Mouse (Mus musculus) neural tube, embryonic 14.5 days (tissue): ENCODE data around the gene Tpst2. TPM values are rescaled to one million over a fixed set of nuclear protein-coding genes. Genes with fewer than 3 reads are reported as not detected.
A peak's percentile ranks its signal among the peaks of the same experiment; 100 is the strongest.

ENCODE experiments used
- ATAC-seq: fragments of 200-750 bp; cut with Nextera tagmentation; 2 replicates; pipeline ENCODE4 v1.8.0; 2017; ENCODE audit warnings: low read depth, mild to moderate bottlenecking, moderate TSS enrichment, moderate library complexity
- H3K27ac ChIP-seq: fragments of 300-500 bp; sonication (generic); 2 replicates; pipeline ENCODE4 v1.5.1; 2014; ENCODE audit warnings: low read depth, mild to moderate bottlenecking, control low read depth, low read length, moderate library complexity, mixed read lengths
- H3K27me3 ChIP-seq: fragments of 300-500 bp; sonication (generic); 2 replicates; pipeline ENCODE4 v1.6.1; 2014; ENCODE audit warnings: low read length; ENCODE audit not compliant: control insufficient read depth, insufficient read depth
- H3K36me3 ChIP-seq: fragments of 300-500 bp; sonication (generic); 2 replicates; pipeline ENCODE4 v1.6.1; 2014; ENCODE audit warnings: low read length, mixed read lengths; ENCODE audit not compliant: control insufficient read depth, insufficient read depth
- H3K4me1 ChIP-seq: fragments of 300-500 bp; sonication (generic); 2 replicates; pipeline ENCODE4 v1.6.1; 2014; ENCODE audit warnings: low read length; ENCODE audit not compliant: control insufficient read depth, insufficient read depth
- H3K4me2 ChIP-seq: fragments of 300-500 bp; sonication (generic); 2 replicates; pipeline ENCODE4 v1.6.1; 2014; ENCODE audit warnings: mild to moderate bottlenecking, low read depth, low read length, control low read depth
- H3K4me3 ChIP-seq: fragments of 300-500 bp; sonication (generic); 2 replicates; pipeline ENCODE4 v1.5.1; 2014; ENCODE audit warnings: low read depth, low read length, control low read depth, mixed read lengths
- H3K9ac ChIP-seq: fragments of 300-500 bp; sonication (generic); replicated peaks from 2 replicates; pipeline ENCODE4 v1.6.1; 2014; ENCODE audit warnings: low read depth, mild to moderate bottlenecking, control low read depth, low read length, mixed read lengths
- H3K9me3 ChIP-seq: fragments of 300-500 bp; sonication (generic); 2 replicates; pipeline ENCODE4 v1.6.1; 2016; ENCODE audit warnings: low read length; ENCODE audit not compliant: control insufficient read depth
- WGBS: fragments of 180-500 bp; shearing (Covaris S2); extraction: QIAGEN DNeasy Blood & Tissue Kit; methylation state at CpG from one replicate; pipeline ENCODE4 v1.1.7; 2014; 5-methylcytosine and 5-hydroxymethylcytosine counted together
- polyA plus RNA-seq: library from polyadenylated mRNA; unstranded; fragments of >200 nt; fragmentation: Nextera tagmentation; extraction: Ambion mirVana; gene quantifications from 2 replicates; pipeline ENCODE4 v1.2.1, GENCODE M21; 2014

The Tpst2 gene
- polyA plus RNA-seq, 1 experiment from 2014 or later = 27.1 TPM

GRCm38 (mm10) chr5:112276907-112277348 lies 437 bp downstream of the Tpst2 start:
- Histone ChIP-seq H3K4me2 (peak overlapping the region; percentile 90), H3K27me3 (no peaks in the 10 kb centered on the region), H3K36me3 (no peaks in the 10 kb centered on the region), H3K4me1 (0 out of 2 replicates have a peak, but pooled peaks cover 11% of the 10 kb centered on the region), H3K9ac (peak overlapping the region; percentile 65), H3K9me3 (no peaks in the 10 kb centered on the region), H3K4me3 (peak overlapping the region; percentile 65), H3K27ac (peak overlapping the region; percentile 39; the same call in 1 of the 2 replicates)
- WGBS = under 1% methylated on average over 24 of the region's 24 CpGs
- peak; percentile 48 for ATAC-seq

- Histone ChIP-seq H3K36me3 (no peaks in the 10 kb centered on the region), H3K9me3 (no peaks in the 10 kb centered on the region), H3K27ac (no peak overlapping the region), H3K27me3 (no peaks in the 10 kb centered on the region), H3K4me1 (0 out of 2 replicates have a peak, but pooled peaks cover 11% of the 10 kb centered on the region), H3K4me3 (no peak overlapping the region), H3K4me2 (peak overlapping the region; percentile 90; the same call in 1 of the 2 replicates), H3K9ac (no peak overlapping the region)
- 91% methylated on average over 11 of the region's 11 CpGs for WGBS
- no peak for ATAC-seq
Observed at GRCm38 (mm10) chr5:112277906-112278470, 1.5 kb downstream of the Tpst2 start.

- WGBS = 90% methylated on average over 17 of the region's 17 CpGs
- H3K9ac ChIP-seq = no peak overlapping the region
- H3K27me3 ChIP-seq = no peaks in the 10 kb centered on the region
- H3K9me3 ChIP-seq = no peaks in the 10 kb centered on the region
- no peak overlapping the region for H3K27ac ChIP-seq
- no peaks in the 10 kb centered on the region for H3K36me3 ChIP-seq
- no peak overlapping the region for H3K4me3 ChIP-seq
- H3K4me1 ChIP-seq = 0 out of 2 replicates have a peak, but pooled peaks cover 11% of the 10 kb centered on the region
- no peak for ATAC-seq
- H3K4me2 ChIP-seq = no peak overlapping the region
Observed at GRCm38 (mm10) chr5:112279181-112280021, 2.9 kb downstream of the Tpst2 start.

GRCm38 (mm10) chr5:112280151-112280550 lies 3.7 kb downstream of the Tpst2 start:
- Histone ChIP-seq H3K9ac (no peak overlapping the region), H3K36me3 (no peaks in the 10 kb centered on the region), H3K27ac (no peak overlapping the region), H3K27me3 (no peaks in the 10 kb centered on the region), H3K4me2 (no peak overlapping the region), H3K9me3 (no peaks in the 10 kb centered on the region), H3K4me3 (no peak overlapping the region), H3K4me1 (0 out of 2 replicates have a peak, but pooled peaks cover 11% of the 10 kb centered on the region)
- 90% methylated on average over 7 of the region's 7 CpGs for WGBS
- no peak for ATAC-seq

- no peak overlapping the region for H3K4me2 ChIP-seq
- 62% methylated on average over 15 of the region's 15 CpGs for WGBS
- no peaks in the 10 kb centered on the region for H3K27me3 ChIP-seq
Observed at GRCm38 (mm10) chr5:112280863-112281660, 4.6 kb downstream of the Tpst2 start.

GRCm38 (mm10) chr5:112281676-112282075 lies 5.2 kb downstream of the Tpst2 start:
- Histone ChIP-seq H3K9ac (no peak overlapping the region), H3K9me3 (no peaks in the 10 kb centered on the region), H3K27ac (no peak overlapping the region), H3K4me1 (0 out of 2 replicates have a peak, but pooled peaks cover 11% of the 10 kb centered on the region), H3K4me2 (no peak overlapping the region), H3K4me3 (no peak overlapping the region), H3K36me3 (no peaks in the 10 kb centered on the region), H3K27me3 (no peaks in the 10 kb centered on the region)
- no peak for ATAC-seq
- 86% methylated on average over 4 of the region's 4 CpGs for WGBS

More at GRCm38 (mm10) chr5:112280863-112281660, 4.6 kb downstream of the Tpst2 start:
- no peak for ATAC-seq
- Histone ChIP-seq H3K9ac (no peak overlapping the region), H3K27ac (no peak overlapping the region), H3K4me1 (0 out of 2 replicates have a peak, but pooled peaks cover 11% of the 10 kb centered on the region), H3K4me3 (no peak overlapping the region), H3K9me3 (no peaks in the 10 kb centered on the region), H3K36me3 (no peaks in the 10 kb centered on the region)

- no peak overlapping the region for H3K27ac ChIP-seq
- H3K4me3 ChIP-seq = no peak overlapping the region
- WGBS = 78% methylated on average over 6 of the region's 6 CpGs
- no peaks in the 10 kb centered on the region for H3K36me3 ChIP-seq
- no peak overlapping the region for H3K4me2 ChIP-seq
- no peaks in the 10 kb centered on the region for H3K9me3 ChIP-seq
- no peak for ATAC-seq
- H3K27me3 ChIP-seq = no peaks in the 10 kb centered on the region
- H3K4me1 ChIP-seq = 0 out of 2 replicates have a peak, but pooled peaks cover 8% of the 10 kb centered on the region
- no peak overlapping the region for H3K9ac ChIP-seq
Observed at GRCm38 (mm10) chr5:112282123-112282779, 5.8 kb downstream of the Tpst2 start.

- Histone ChIP-seq H3K9ac (no peak overlapping the region), H3K9me3 (no peaks in the 10 kb centered on the region), H3K27me3 (no peaks in the 10 kb centered on the region), H3K4me3 (no peak overlapping the region), H3K4me1 (0 out of 2 replicates have a peak, but pooled peaks cover 3% of the 10 kb centered on the region), H3K27ac (no peak overlapping the region), H3K36me3 (no peaks in the 10 kb centered on the region), H3K4me2 (no peak overlapping the region)
- no peak for ATAC-seq
- 77% methylated on average over 9 of the region's 9 CpGs for WGBS
Observed at GRCm38 (mm10) chr5:112282780-112283482, 6.4 kb downstream of the Tpst2 start.
